Mouse (Mus musculus): ENCODE measurements around the gene Pcsk6.

GRCm38 (mm10) chr7:66048446-66049230 lies 187.1 kb downstream of the Pcsk6 start:
- TF ChIP-seq TAL1 (IDR thresholded peaks at IDR 0.05; ENCODE audit: low read length) = no peak
- no peak for TF ChIP-seq GATA1 (IDR thresholded peaks at IDR 0.05; ENCODE audit: low read length)
